Mouse (Mus musculus) adrenal gland, postnatal 4 days (tissue): Measurements from ENCODE around the gene Hid1. TPM values are rescaled to one million over a fixed set of nuclear protein-coding genes. Genes with fewer than 3 reads are reported as not detected.
A peak's percentile ranks its signal among the peaks of the same experiment; 100 is the strongest.

Experiments used
- DNase-seq, 2 experiments: peaks; one replicate each; pipeline ENCODE4 v3.0.0; 2021 to 2022; ENCODE audit warnings: low spot score in 2 of 2, mixed read lengths in 2 of 2
- total RNA-seq, 2 experiments: library from RNA; stranded (reverse); gene quantifications; 2 replicates each; pipeline ENCODE4 v1.2.3; 2021

Gene Hid1
- total RNA-seq, 2 experiments from 2014 or later: 29.0 to 34.2 TPM

- DNase-seq: no peak
These were observed 9.2 kb upstream of the Hid1 start for GRCm38 (mm10) chr11:115376722-115377121.

- DNase-seq: no peak
These were observed 7.3 kb upstream of the Hid1 start for GRCm38 (mm10) chr11:115374695-115375425.

GRCm38 (mm10) chr11:115373805-115374694 lies 6.5 kb upstream of the Hid1 start:
- peak in 1 of 2 experiments; percentile 51 for DNase-seq

GRCm38 (mm10) chr11:115372737-115373136 lies 5.2 kb upstream of the Hid1 start:
- no peak for DNase-seq

GRCm38 (mm10) chr11:115372015-115372414 lies 4.5 kb upstream of the Hid1 start:
- DNase-seq: no peak

GRCm38 (mm10) chr11:115371354-115371753 lies 3.8 kb upstream of the Hid1 start:
- DNase-seq: no peak

- no peak for DNase-seq
These were observed 2.8 kb upstream of the Hid1 start for GRCm38 (mm10) chr11:115370368-115370767.

GRCm38 (mm10) chr11:115366706-115367394 lies 706 bp downstream of the Hid1 start:
- no peak for DNase-seq

- DNase-seq: no peak
These were observed 1.4 kb downstream of the Hid1 start for GRCm38 (mm10) chr11:115366039-115366705.

- DNase-seq: no peak
These were observed 3.4 kb downstream of the Hid1 start for GRCm38 (mm10) chr11:115364136-115364535.

GRCm38 (mm10) chr11:115359726-115360125 lies 7.8 kb downstream of the Hid1 start:
- no peak for DNase-seq

- DNase-seq: no peak
These were observed 8.3 kb downstream of the Hid1 start for GRCm38 (mm10) chr11:115359293-115359692.

- peak in 1 of 2 experiments; percentile 60 for DNase-seq
These were observed 9.1 kb downstream of the Hid1 start for GRCm38 (mm10) chr11:115358468-115358867.

- DNase-seq: peak; percentile 44 to 46
These were observed 13.4 kb downstream of the Hid1 start for GRCm38 (mm10) chr11:115354183-115354582.

- DNase-seq: no peak
These were observed 14.2 kb downstream of the Hid1 start for GRCm38 (mm10) chr11:115353375-115353774.

- DNase-seq: no peak
These were observed 17.6 kb downstream of the Hid1 start for GRCm38 (mm10) chr11:115349976-115350375.

- DNase-seq: no peak
These were observed 18.8 kb downstream of the Hid1 start for GRCm38 (mm10) chr11:115348681-115349248.

- DNase-seq: no peak
These were observed 22.0 kb downstream of the Hid1 start for GRCm38 (mm10) chr11:115345515-115345914.

GRCm38 (mm10) chr11:115344967-115345366 lies 22.6 kb downstream of the Hid1 start:
- DNase-seq: no peak

GRCm38 (mm10) chr11:115341866-115342265 lies 25.7 kb downstream of the Hid1 start:
- no peak for DNase-seq

- no peak for DNase-seq
These were observed 26.3 kb downstream of the Hid1 start for GRCm38 (mm10) chr11:115341246-115341645.
